Mouse (Mus musculus): ENCODE measurements around the gene Zbtb20. TPM values are rescaled to one million over a fixed set of nuclear protein-coding genes. Genes with fewer than 3 reads are reported as not detected.

Zbtb20 gene
- polyA plus RNA-seq, 1 experiment from 2014 or later = 44.1 TPM

GRCm38 (mm10) chr16:43478352-43478751 is 602.7 kb downstream of the Zbtb20 start:
- WGBS = 94% methylated on average over 1 of the region's 1 CpGs
- Histone ChIP-seq H3K9ac (ENCODE audit: low read length) (no peak overlapping the region), H3K27ac (ENCODE audit: low read depth, low read length) (no peak overlapping the region), H3K9me3 (ENCODE audit: control insufficient read depth, low read length) (no peaks in the 10 kb centered on the region), H3K4me2 (ENCODE audit: low read depth) (no peak overlapping the region), H3K4me3 (ENCODE audit: low read depth, low read length) (no peak overlapping the region), H3K4me1 (ENCODE audit: control insufficient read depth, insufficient read depth, low read length) (no peaks in the 10 kb centered on the region), H3K36me3 (ENCODE audit: control insufficient read depth, insufficient read depth, low read length) (no peaks in the 10 kb centered on the region), H3K27me3 (ENCODE audit: control insufficient read depth, insufficient read depth, low read length) (no peaks in the 10 kb centered on the region)
- no peak for DNase-seq (ENCODE audit: low spot score)
- ATAC-seq (ENCODE audit: insufficient read depth, low FRiP score, low TSS enrichment) = no peak

- 84% methylated on average over 6 of the region's 6 CpGs for WGBS
- no peak overlapping the region for H3K9ac ChIP-seq (ENCODE audit: low read length)
- H3K27me3 ChIP-seq (ENCODE audit: control insufficient read depth, insufficient read depth, low read length) = no peaks in the 10 kb centered on the region
- no peaks in the 10 kb centered on the region for H3K9me3 ChIP-seq (ENCODE audit: control insufficient read depth, low read length)
- no peak overlapping the region for H3K4me3 ChIP-seq (ENCODE audit: low read depth, low read length)
- no peak for DNase-seq (ENCODE audit: low spot score)
- H3K27ac ChIP-seq (ENCODE audit: low read depth, low read length) = no peak overlapping the region
- no peaks in the 10 kb centered on the region for H3K4me1 ChIP-seq (ENCODE audit: control insufficient read depth, insufficient read depth, low read length)
- H3K4me2 ChIP-seq (ENCODE audit: low read depth) = no peak overlapping the region
- no peak for ATAC-seq (ENCODE audit: insufficient read depth, low FRiP score, low TSS enrichment)
- H3K36me3 ChIP-seq (ENCODE audit: control insufficient read depth, insufficient read depth, low read length) = no peaks in the 10 kb centered on the region
Measured at GRCm38 (mm10) chr16:43480532-43480931, 604.9 kb downstream of the Zbtb20 start.

GRCm38 (mm10) chr16:43482125-43482524 is 606.4 kb downstream of the Zbtb20 start:
- Histone ChIP-seq H3K4me1 (ENCODE audit: control insufficient read depth, insufficient read depth, low read length) (no peaks in the 10 kb centered on the region), H3K4me3 (ENCODE audit: low read depth, low read length) (no peak overlapping the region), H3K27ac (ENCODE audit: low read depth, low read length) (no peak overlapping the region), H3K4me2 (ENCODE audit: low read depth) (no peak overlapping the region), H3K36me3 (ENCODE audit: control insufficient read depth, insufficient read depth, low read length) (no peaks in the 10 kb centered on the region), H3K9me3 (ENCODE audit: control insufficient read depth, low read length) (no peaks in the 10 kb centered on the region), H3K9ac (ENCODE audit: low read length) (no peak overlapping the region), H3K27me3 (ENCODE audit: control insufficient read depth, insufficient read depth, low read length) (no peaks in the 10 kb centered on the region)
- ATAC-seq (ENCODE audit: insufficient read depth, low FRiP score, low TSS enrichment) (no peak), DNase-seq (ENCODE audit: low spot score) (no peak)
- 72% methylated on average over 3 of the region's 3 CpGs for WGBS

- Histone ChIP-seq H3K36me3 (ENCODE audit: control insufficient read depth, insufficient read depth, low read length) (no peaks in the 10 kb centered on the region), H3K4me3 (ENCODE audit: low read depth, low read length) (no peak overlapping the region), H3K27me3 (ENCODE audit: control insufficient read depth, insufficient read depth, low read length) (no peaks in the 10 kb centered on the region), H3K27ac (ENCODE audit: low read depth, low read length) (no peak overlapping the region), H3K4me2 (ENCODE audit: low read depth) (no peak overlapping the region), H3K9ac (ENCODE audit: low read length) (no peak overlapping the region), H3K9me3 (ENCODE audit: control insufficient read depth, low read length) (no peaks in the 10 kb centered on the region), H3K4me1 (ENCODE audit: control insufficient read depth, insufficient read depth, low read length) (no peaks in the 10 kb centered on the region)
- ATAC-seq (ENCODE audit: insufficient read depth, low FRiP score, low TSS enrichment) (no peak), DNase-seq (ENCODE audit: low spot score) (no peak)
- WGBS = 99% methylated on average over 2 of the region's 2 CpGs
Measured at GRCm38 (mm10) chr16:43482738-43483137, 607.1 kb downstream of the Zbtb20 start.

GRCm38 (mm10) chr16:43484400-43484799 is 608.7 kb downstream of the Zbtb20 start:
- ATAC-seq (ENCODE audit: insufficient read depth, low FRiP score, low TSS enrichment) = no peak
- no peaks in the 10 kb centered on the region for H3K9me3 ChIP-seq (ENCODE audit: control insufficient read depth, low read length)
- H3K4me1 ChIP-seq (ENCODE audit: control insufficient read depth, insufficient read depth, low read length) = no peaks in the 10 kb centered on the region
- no peaks in the 10 kb centered on the region for H3K27me3 ChIP-seq (ENCODE audit: control insufficient read depth, insufficient read depth, low read length)
- H3K9ac ChIP-seq (ENCODE audit: low read length) = no peak overlapping the region
- H3K27ac ChIP-seq (ENCODE audit: low read depth, low read length) = no peak overlapping the region
- H3K4me2 ChIP-seq (ENCODE audit: low read depth) = no peak overlapping the region
- H3K4me3 ChIP-seq (ENCODE audit: low read depth, low read length) = no peak overlapping the region
- WGBS = 83% methylated on average over 4 of the region's 4 CpGs
- no peaks in the 10 kb centered on the region for H3K36me3 ChIP-seq (ENCODE audit: control insufficient read depth, insufficient read depth, low read length)
- DNase-seq (ENCODE audit: low spot score) = no peak

- DNase-seq (ENCODE audit: low spot score) (no peak), ATAC-seq (ENCODE audit: insufficient read depth, low FRiP score, low TSS enrichment) (no peak)
- Histone ChIP-seq H3K27me3 (ENCODE audit: control insufficient read depth, insufficient read depth, low read length) (no peaks in the 10 kb centered on the region), H3K36me3 (ENCODE audit: control insufficient read depth, insufficient read depth, low read length) (no peaks in the 10 kb centered on the region), H3K4me1 (ENCODE audit: control insufficient read depth, insufficient read depth, low read length) (no peaks in the 10 kb centered on the region), H3K27ac (ENCODE audit: low read depth, low read length) (no peak overlapping the region), H3K9me3 (ENCODE audit: control insufficient read depth, low read length) (no peaks in the 10 kb centered on the region), H3K9ac (ENCODE audit: low read length) (no peak overlapping the region), H3K4me3 (ENCODE audit: low read depth, low read length) (no peak overlapping the region), H3K4me2 (ENCODE audit: low read depth) (no peak overlapping the region)
- 87% methylated on average over 3 of the region's 3 CpGs for WGBS
Measured at GRCm38 (mm10) chr16:43489362-43489761, 613.7 kb downstream of the Zbtb20 start.

GRCm38 (mm10) chr16:43489984-43490383 is 614.3 kb downstream of the Zbtb20 start:
- no peak overlapping the region for H3K9ac ChIP-seq (ENCODE audit: low read length)
- H3K27me3 ChIP-seq (ENCODE audit: control insufficient read depth, insufficient read depth, low read length) = no peaks in the 10 kb centered on the region
- DNase-seq (ENCODE audit: low spot score) (no peak), ATAC-seq (ENCODE audit: insufficient read depth, low FRiP score, low TSS enrichment) (no peak)
- H3K36me3 ChIP-seq (ENCODE audit: control insufficient read depth, insufficient read depth, low read length) = no peaks in the 10 kb centered on the region
- no peaks in the 10 kb centered on the region for H3K9me3 ChIP-seq (ENCODE audit: control insufficient read depth, low read length)
- no peak overlapping the region for H3K4me3 ChIP-seq (ENCODE audit: low read depth, low read length)
- H3K27ac ChIP-seq (ENCODE audit: low read depth, low read length) = no peak overlapping the region
- no peak overlapping the region for H3K4me2 ChIP-seq (ENCODE audit: low read depth)
- WGBS = 95% methylated on average over 12 of the region's 12 CpGs
- H3K4me1 ChIP-seq (ENCODE audit: control insufficient read depth, insufficient read depth, low read length) = no peaks in the 10 kb centered on the region

GRCm38 (mm10) chr16:43492863-43493262 is 617.2 kb downstream of the Zbtb20 start:
- no peaks in the 10 kb centered on the region for H3K36me3 ChIP-seq (ENCODE audit: control insufficient read depth, insufficient read depth, low read length)
- H3K27ac ChIP-seq (ENCODE audit: low read depth, low read length) = no peak overlapping the region
- H3K9ac ChIP-seq (ENCODE audit: low read length) = no peak overlapping the region
- no peak overlapping the region for H3K4me3 ChIP-seq (ENCODE audit: low read depth, low read length)
- H3K9me3 ChIP-seq (ENCODE audit: control insufficient read depth, low read length) = no peaks in the 10 kb centered on the region
- DNase-seq (ENCODE audit: low spot score) = no peak
- H3K4me2 ChIP-seq (ENCODE audit: low read depth) = no peak overlapping the region
- ATAC-seq (ENCODE audit: insufficient read depth, low FRiP score, low TSS enrichment) = no peak
- no peaks in the 10 kb centered on the region for H3K4me1 ChIP-seq (ENCODE audit: control insufficient read depth, insufficient read depth, low read length)
- H3K27me3 ChIP-seq (ENCODE audit: control insufficient read depth, insufficient read depth, low read length) = no peaks in the 10 kb centered on the region
- 94% methylated on average over 1 of the region's 1 CpGs for WGBS

- no peaks in the 10 kb centered on the region for H3K27me3 ChIP-seq (ENCODE audit: control insufficient read depth, insufficient read depth, low read length)
- DNase-seq (ENCODE audit: low spot score) (no peak), ATAC-seq (ENCODE audit: insufficient read depth, low FRiP score, low TSS enrichment) (no peak)
- H3K9ac ChIP-seq (ENCODE audit: low read length) = no peak overlapping the region
- no peak overlapping the region for H3K4me3 ChIP-seq (ENCODE audit: low read depth, low read length)
- no peak overlapping the region for H3K4me2 ChIP-seq (ENCODE audit: low read depth)
- no peak overlapping the region for H3K27ac ChIP-seq (ENCODE audit: low read depth, low read length)
- no peaks in the 10 kb centered on the region for H3K4me1 ChIP-seq (ENCODE audit: control insufficient read depth, insufficient read depth, low read length)
- H3K9me3 ChIP-seq (ENCODE audit: control insufficient read depth, low read length) = no peaks in the 10 kb centered on the region
- WGBS = 63% methylated on average over 5 of the region's 5 CpGs
- H3K36me3 ChIP-seq (ENCODE audit: control insufficient read depth, insufficient read depth, low read length) = no peaks in the 10 kb centered on the region
Measured at GRCm38 (mm10) chr16:43493596-43494385, 618.1 kb downstream of the Zbtb20 start.

All from neural tube, embryonic 11.5 days (tissue).